Mouse (Mus musculus) midbrain, postnatal 0 days (tissue): ENCODE results near the gene Slc15a1. TPM values are rescaled to one million over a fixed set of nuclear protein-coding genes. Genes with fewer than 3 reads are reported as not detected.

Experiments used
- ATAC-seq: fragments of 200-750 bp; cut with Nextera tagmentation; 2 replicates; pipeline ENCODE4 v1.8.0; 2017; ENCODE audit warnings: moderate number of reproducible peaks, mild to moderate bottlenecking, moderate TSS enrichment, moderate library complexity; ENCODE audit not compliant: low FRiP score
- DNase-seq: peaks from one replicate; pipeline ENCODE4 v3.0.0-alpha.2; 2015; ENCODE audit warnings: low spot score
- H3K27ac ChIP-seq: fragments of 300-500 bp; sonication (generic); 2 replicates; pipeline ENCODE4 v1.5.1; 2014; ENCODE audit warnings: low read depth, mild to moderate bottlenecking, low read length, mixed read lengths
- H3K27me3 ChIP-seq: fragments of 300-500 bp; sonication (generic); 2 replicates; pipeline ENCODE4 v1.6.1; 2014; ENCODE audit warnings: low read length, control low read depth, mixed read lengths; ENCODE audit not compliant: insufficient read depth
- H3K36me3 ChIP-seq: fragments of 300-500 bp; sonication (generic); 2 replicates; pipeline ENCODE4 v1.6.1; 2014; ENCODE audit warnings: low read length, control low read depth, mixed read lengths; ENCODE audit not compliant: insufficient read depth
- H3K4me1 ChIP-seq: fragments of 300-500 bp; sonication (generic); 2 replicates; pipeline ENCODE4 v1.6.1; 2014; ENCODE audit warnings: mild to moderate bottlenecking, control low read depth, antibody characterized with exemption, low read length, mixed read lengths; ENCODE audit not compliant: insufficient read depth
- H3K4me2 ChIP-seq: fragments of 300-500 bp; sonication (generic); 2 replicates; pipeline ENCODE4 v1.6.1; 2014; ENCODE audit warnings: low read depth, mild to moderate bottlenecking, low read length, mixed read lengths; ENCODE audit not compliant: poor library complexity, severe bottlenecking
- H3K4me3 ChIP-seq: fragments of 300-500 bp; sonication (generic); 2 replicates; pipeline ENCODE4 v1.5.1; 2014; ENCODE audit warnings: low read depth, mild to moderate bottlenecking, low read length, moderate library complexity
- H3K9ac ChIP-seq: fragments of 300-500 bp; sonication (generic); replicated peaks from 2 replicates; pipeline ENCODE4 v1.6.1; 2014; ENCODE audit warnings: mild to moderate bottlenecking, low read length, moderate library complexity, mixed read lengths; ENCODE audit not compliant: poor library complexity, severe bottlenecking
- H3K9me3 ChIP-seq: fragments of 300-500 bp; sonication (generic); 2 replicates; pipeline ENCODE4 v1.6.1; 2016; ENCODE audit warnings: low read length, control low read depth
- CTCF ChIP-seq: IDR thresholded peaks from 2 replicates; pipeline ENCODE4 v1.5.1; 2016; ENCODE audit warnings: antibody characterized with exemption, mild to moderate bottlenecking
- WGBS: fragments of 180-500 bp; shearing (Covaris S2); extraction: QIAGEN DNeasy Blood & Tissue Kit; methylation state at CpG from one replicate; pipeline ENCODE4 v1.1.7; 2014; 5-methylcytosine and 5-hydroxymethylcytosine counted together
- polyA plus RNA-seq: library from polyadenylated mRNA; unstranded; fragments of >200 nt; fragmentation: Nextera tagmentation; extraction: Ambion mirVana; gene quantifications from 2 replicates; pipeline ENCODE4 v1.2.1, GENCODE M21; 2015
- total RNA-seq: library from RNA; depleted of rRNA; stranded (reverse); fragments of >200 nt; gene quantifications from 2 replicates; pipeline ENCODE4 v1.2.3, GENCODE M21; 2014

Gene Slc15a1
- total and polyA plus RNA-seq, 2 experiments from 2014 or later, result 0.05 to 0.06 TPM

GRCm38 (mm10) chr14:121545551-121546331, 40.7 kb upstream of the Slc15a1 start:
- no peak overlapping the region for H3K27ac ChIP-seq
- no peak for TF ChIP-seq CTCF
- no peak overlapping the region for H3K4me2 ChIP-seq
- no peaks in the 10 kb centered on the region for H3K4me1 ChIP-seq
- ATAC-seq, result no peak
- peaks cover 46% of the 10 kb centered on the region for H3K36me3 ChIP-seq
- WGBS, result 87% methylated on average over 14 of the region's 14 CpGs
- H3K27me3 ChIP-seq, result no peaks in the 10 kb centered on the region
- DNase-seq, result no peak
- no peak overlapping the region for H3K9ac ChIP-seq
- no peaks in the 10 kb centered on the region for H3K9me3 ChIP-seq
- H3K4me3 ChIP-seq, result no peak overlapping the region

- TF ChIP-seq CTCF, result no peak
- no peak overlapping the region for H3K4me2 ChIP-seq
- peaks cover 28% of the 10 kb centered on the region for H3K36me3 ChIP-seq
- H3K9me3 ChIP-seq, result no peaks in the 10 kb centered on the region
- ATAC-seq (no peak), DNase-seq (no peak)
- H3K27ac ChIP-seq, result no peak overlapping the region
- 82% methylated on average over 7 of the region's 7 CpGs for WGBS
- no peaks in the 10 kb centered on the region for H3K4me1 ChIP-seq
- H3K9ac ChIP-seq, result no peak overlapping the region
- H3K27me3 ChIP-seq, result no peaks in the 10 kb centered on the region
- no peak overlapping the region for H3K4me3 ChIP-seq
Measured at GRCm38 (mm10) chr14:121541262-121541661, 36.2 kb upstream of the Slc15a1 start.

- 81% methylated on average over 3 of the region's 3 CpGs for WGBS
- H3K4me3 ChIP-seq, result no peak overlapping the region
- H3K27me3 ChIP-seq, result no peaks in the 10 kb centered on the region
- H3K4me1 ChIP-seq, result no peaks in the 10 kb centered on the region
- H3K9ac ChIP-seq, result no peak overlapping the region
- no peak for TF ChIP-seq CTCF
- no peaks in the 10 kb centered on the region for H3K9me3 ChIP-seq
- ATAC-seq (no peak), DNase-seq (no peak)
- no peak overlapping the region for H3K27ac ChIP-seq
- H3K36me3 ChIP-seq, result no peaks in the 10 kb centered on the region
- H3K4me2 ChIP-seq, result no peak overlapping the region
Measured at GRCm38 (mm10) chr14:121534501-121534900, 29.4 kb upstream of the Slc15a1 start.

GRCm38 (mm10) chr14:121530853-121531252, 25.8 kb upstream of the Slc15a1 start:
- Histone ChIP-seq H3K27ac (no peak overlapping the region), H3K27me3 (no peaks in the 10 kb centered on the region), H3K4me3 (no peak overlapping the region), H3K9ac (no peak overlapping the region), H3K4me1 (no peaks in the 10 kb centered on the region), H3K9me3 (no peaks in the 10 kb centered on the region), H3K4me2 (no peak overlapping the region), H3K36me3 (no peaks in the 10 kb centered on the region)
- WGBS, result 87% methylated on average over 9 of the region's 9 CpGs
- TF ChIP-seq CTCF, result no peak
- DNase-seq (no peak), ATAC-seq (no peak)

GRCm38 (mm10) chr14:121527883-121528282, 22.8 kb upstream of the Slc15a1 start:
- Histone ChIP-seq H3K4me2 (no peak overlapping the region), H3K4me1 (no peaks in the 10 kb centered on the region), H3K36me3 (no peaks in the 10 kb centered on the region), H3K27ac (no peak overlapping the region), H3K9me3 (no peaks in the 10 kb centered on the region), H3K4me3 (no peak overlapping the region), H3K27me3 (no peaks in the 10 kb centered on the region), H3K9ac (no peak overlapping the region)
- no peak for TF ChIP-seq CTCF
- WGBS, result 90% methylated on average over 3 of the region's 3 CpGs
- ATAC-seq (no peak), DNase-seq (no peak)

GRCm38 (mm10) chr14:121527201-121527600, 22.1 kb upstream of the Slc15a1 start:
- no peak for DNase-seq
- no peak overlapping the region for H3K4me3 ChIP-seq
- no peaks in the 10 kb centered on the region for H3K36me3 ChIP-seq
- H3K9me3 ChIP-seq, result no peaks in the 10 kb centered on the region
- TF ChIP-seq CTCF, result no peak
- WGBS, result 88% methylated on average over 1 of the region's 1 CpGs
- H3K9ac ChIP-seq, result no peak overlapping the region
- H3K4me2 ChIP-seq, result no peak overlapping the region
- H3K4me1 ChIP-seq, result no peaks in the 10 kb centered on the region
- ATAC-seq, result no peak
- H3K27me3 ChIP-seq, result no peaks in the 10 kb centered on the region
- no peak overlapping the region for H3K27ac ChIP-seq
